Mouse (Mus musculus) adrenal gland, adult 10 weeks (tissue): Measurements from ENCODE around the gene Slc26a11. TPM values are rescaled to one million over a fixed set of nuclear protein-coding genes. Genes with fewer than 3 reads are reported as not detected.

Source experiments
- polyA plus RNA-seq: library from polyadenylated mRNA; stranded (reverse); fragments of 350-450 nt; fragmentation: Illumina TruSeq; extraction: RNeasy Lipid Tissue Mini Kit (QIAGEN cat#74804); gene quantifications from one replicate; pipeline ENCODE4 v1.2.3, GENCODE M21; 2014; ENCODE audit warnings: low read depth, low replicate concordance

Slc26a11 gene
- 3.2 TPM for polyA plus RNA-seq

GRCm38 (mm10) chr11:119355443-119356385 is at the start of gene Slc26a11, which contains the start of gene Sgsh:
TSS of gene Slc26a11 (plus strand) at chr11:119355557.
TSS of gene Sgsh (minus strand) at chr11:119355536.

DNA sequence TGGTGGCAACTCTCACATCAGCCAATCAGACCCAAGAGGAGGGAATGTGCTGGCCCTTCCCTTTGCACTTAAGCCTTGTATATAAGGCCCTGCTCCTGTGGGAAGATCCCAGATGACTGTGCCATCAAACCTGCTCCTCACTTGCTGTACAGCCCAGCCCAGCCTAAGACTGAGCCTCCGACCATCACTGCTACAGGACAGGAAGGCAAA is 47.8 kb upstream of the Slc26a11 start, which contains the start of gene Card14:
Gene Card14, plus strand, starts transcription at position 111 of the 210 bp plus-strand sequence.

GRCm38 (mm10) chr11:119392800-119393482 is 37.6 kb downstream of the Slc26a11 start, which contains the start of gene Rnf213:
TSS of gene Rnf213 (plus strand) at chr11:119393100.

Other genes starting within 250 kb of the Slc26a11 start
- gene Tbc1d16, start 127.1 kb upstream of the Slc26a11 start, polyA plus RNA-seq, result 2.5 TPM
- gene Ccdc40, start 127.0 kb upstream of the Slc26a11 start, polyA plus RNA-seq, result not detected
- 0.87 TPM for gene Gaa, start 87.7 kb upstream of the Slc26a11 start, polyA plus RNA-seq
- gene Eif4a3, start 55.5 kb upstream of the Slc26a11 start, polyA plus RNA-seq, result 83.0 TPM
- gene Card14, start 47.8 kb upstream of the Slc26a11 start, polyA plus RNA-seq, result not detected
- 3.0 TPM for gene Sgsh, start within 50 bp of the Slc26a11 start, polyA plus RNA-seq
- gene Rnf213, start 37.5 kb downstream of the Slc26a11 start, polyA plus RNA-seq, result 59.5 TPM
- 0.35 TPM for gene Endov, start 135.8 kb downstream of the Slc26a11 start, polyA plus RNA-seq
- 1.7 TPM for gene Nptx1, start 192.2 kb downstream of the Slc26a11 start, polyA plus RNA-seq
- 3.3 TPM for gene Rptor, start 247.3 kb downstream of the Slc26a11 start, polyA plus RNA-seq